Mouse (Mus musculus) ovary, postnatal 36 days (tissue): ENCODE results near the gene Tdrd3.

Source experiments
- DNase-seq: peaks from one replicate; pipeline ENCODE4 v3.0.0; 2022; ENCODE audit warnings: low spot score, mixed read lengths

Tdrd3 gene

DNA sequence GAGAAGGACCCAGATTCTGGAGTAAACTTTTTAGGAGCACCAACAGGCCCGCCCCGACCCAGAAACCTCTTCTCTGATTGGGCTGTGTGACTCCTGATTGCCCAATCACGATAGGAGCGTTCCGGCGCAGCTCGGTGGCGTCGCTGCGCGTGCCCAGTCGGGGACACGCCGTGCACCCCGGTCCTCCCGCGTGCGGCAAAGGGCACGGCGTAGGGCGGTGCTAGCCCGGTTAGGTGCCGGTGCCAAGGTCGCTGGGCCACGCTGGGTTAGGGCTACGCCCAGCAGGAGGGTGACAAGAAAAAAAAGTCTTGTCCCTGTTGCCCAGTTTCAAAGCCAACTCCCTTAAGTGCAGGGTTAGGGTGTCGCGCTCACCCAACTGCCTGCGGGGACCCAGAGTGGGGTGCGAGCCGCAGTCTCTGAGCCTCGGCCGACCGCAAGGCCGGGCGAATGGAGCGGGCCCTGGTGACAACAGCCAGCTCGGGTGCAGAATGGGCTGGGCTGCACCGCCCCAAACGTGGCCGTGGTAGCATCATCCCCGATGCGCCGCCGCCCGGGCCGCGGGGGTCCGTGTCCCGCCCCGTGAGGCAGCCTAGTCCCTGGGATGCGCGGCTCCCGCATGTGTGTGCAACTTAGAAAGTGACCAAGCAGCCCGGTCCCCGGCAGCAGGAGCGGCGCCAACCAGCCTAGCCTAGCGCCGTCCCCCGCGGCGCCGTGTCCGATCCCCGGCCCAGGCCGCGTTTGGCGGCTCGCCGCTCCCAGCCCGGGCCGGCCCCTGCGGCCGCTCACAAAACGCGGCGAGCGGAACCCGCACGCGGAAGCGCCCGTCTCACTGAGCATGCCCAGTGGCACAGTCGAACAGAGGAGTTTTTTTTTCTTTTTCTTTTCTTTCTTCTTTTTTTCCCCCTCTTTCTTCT, at the start of gene Tdrd3:
TSS of gene Tdrd3 (plus strand) at position 832 of the 914 bp plus-strand sequence.
- DNase-seq, result peak; percentile 94

GRCm38 (mm10) chr14:87367169-87367568, 49.3 kb upstream of the Tdrd3 start:
- no peak for DNase-seq

DNA sequence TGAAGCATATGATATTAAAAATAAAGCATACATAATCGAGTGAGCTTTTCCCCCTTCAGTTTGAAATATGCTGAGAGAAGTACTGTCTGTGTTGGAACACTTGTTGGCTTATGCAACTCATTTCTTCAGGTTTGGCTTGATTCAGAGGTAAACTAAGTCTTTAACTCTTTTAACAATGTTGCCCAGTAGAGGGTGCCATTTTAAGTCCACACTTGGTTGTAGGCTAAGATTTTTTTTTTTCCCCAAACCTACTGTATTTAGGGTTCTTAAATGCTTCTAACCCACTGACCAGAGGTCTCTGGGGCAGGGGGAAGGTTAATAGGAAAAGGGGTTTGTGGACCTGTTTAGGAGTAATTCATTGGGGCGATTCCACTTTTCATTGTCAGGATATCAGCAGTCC, 33.4 kb upstream of the Tdrd3 start:
- no peak for DNase-seq

GRCm38 (mm10) chr14:87384288-87385268, 31.9 kb upstream of the Tdrd3 start:
- no peak for DNase-seq

DNA sequence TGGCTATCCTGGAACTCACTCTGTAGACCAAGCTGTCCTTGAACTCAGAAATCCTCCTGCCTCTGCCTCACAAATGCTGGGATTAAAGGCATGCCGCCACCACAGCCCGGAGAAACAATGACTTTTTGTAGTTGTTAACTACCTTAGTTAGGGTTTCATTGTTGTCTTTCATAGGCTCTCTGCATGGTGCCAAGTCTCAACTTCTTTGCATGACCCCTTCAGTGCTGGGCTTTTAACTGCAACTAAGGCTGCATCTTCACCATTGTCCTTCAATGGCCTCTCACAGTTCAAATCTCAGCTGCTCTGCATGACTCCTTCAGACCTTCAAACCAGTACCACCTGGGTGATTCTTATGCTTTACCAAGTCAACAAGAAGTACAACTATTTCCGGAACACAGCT, 23.3 kb upstream of the Tdrd3 start:
- DNase-seq, result no peak

DNA sequence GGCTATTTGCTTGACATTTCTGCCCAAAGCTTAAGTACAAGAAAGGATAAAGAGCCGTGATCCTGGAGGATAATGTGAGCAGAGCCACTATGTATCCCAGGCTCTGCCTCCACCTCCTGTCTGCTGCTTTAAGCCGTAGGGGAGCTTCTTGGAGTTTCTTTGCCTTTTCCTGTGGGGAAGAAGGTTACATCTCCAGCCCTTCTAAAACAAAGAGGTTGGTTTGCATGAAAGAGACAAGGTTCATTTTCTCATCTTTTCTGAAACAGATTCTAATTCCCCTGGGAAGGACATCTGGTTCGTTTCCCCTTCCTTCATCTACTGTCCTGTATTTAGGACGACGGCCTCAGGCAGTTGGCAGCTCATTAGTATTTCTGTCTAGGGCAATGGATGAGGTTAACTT, 19.8 kb upstream of the Tdrd3 start:
- no peak for DNase-seq

DNA sequence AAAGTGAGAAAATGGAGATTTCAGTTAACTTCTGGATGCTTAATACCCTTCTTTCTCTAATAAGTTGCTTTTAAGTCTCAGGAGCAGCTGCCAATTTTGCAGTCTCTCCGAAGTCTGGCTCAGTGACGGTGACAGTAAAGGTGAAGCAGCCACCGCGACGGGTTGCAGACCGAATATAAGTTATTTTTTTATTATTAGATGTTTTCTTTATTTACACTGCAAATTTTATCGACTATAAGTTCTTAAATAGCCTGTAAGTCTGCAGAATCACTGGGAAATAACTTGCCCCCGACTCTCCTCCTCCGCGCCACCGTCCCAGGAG, 992 bp upstream of the Tdrd3 start:
- DNase-seq, result no peak

- DNase-seq, result peak; percentile 67
Measured at GRCm38 (mm10) chr14:87416755-87417690, 584 bp downstream of the Tdrd3 start.

DNA sequence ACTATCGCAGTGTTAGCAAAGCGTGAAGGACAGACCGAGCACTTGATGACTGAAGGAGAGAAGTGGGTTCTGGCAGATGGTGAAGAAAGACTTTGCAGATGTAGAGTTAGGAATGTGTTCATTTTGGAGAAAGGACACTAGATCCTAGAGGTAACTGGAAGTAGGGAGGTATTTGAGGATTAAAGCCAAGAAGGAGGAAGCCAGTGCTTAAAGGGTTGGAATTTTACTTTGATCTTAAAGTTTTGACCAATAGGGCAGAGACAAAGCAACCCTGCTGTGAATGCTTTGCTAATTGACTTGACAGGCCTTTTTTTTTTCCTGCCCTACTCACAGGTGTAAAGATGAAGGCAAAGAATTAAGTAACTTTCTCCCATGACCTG, 1.2 kb downstream of the Tdrd3 start:
- no peak for DNase-seq

- no peak for DNase-seq
Measured at GRCm38 (mm10) chr14:87419740-87420139, 3.3 kb downstream of the Tdrd3 start.

DNA sequence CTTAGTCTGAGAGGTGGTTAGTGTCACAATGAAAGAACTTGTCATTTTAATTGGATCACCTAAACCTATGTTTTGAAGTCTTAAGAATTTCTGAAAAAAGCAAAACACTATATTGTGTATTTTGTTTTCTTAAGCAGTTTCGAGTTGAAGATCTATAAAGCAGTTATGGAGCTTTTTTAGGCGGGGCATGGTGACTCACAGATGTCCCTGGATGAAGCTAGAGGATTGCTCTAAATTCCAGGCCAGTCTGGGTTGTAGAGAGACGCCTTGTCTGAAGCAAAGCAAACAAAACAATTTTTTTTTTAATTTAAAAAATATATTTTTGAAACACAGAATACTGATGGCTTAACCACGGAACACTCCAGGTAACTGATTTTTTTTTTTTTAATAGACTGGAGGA, 4.1 kb downstream of the Tdrd3 start:
- DNase-seq, result no peak

DNA sequence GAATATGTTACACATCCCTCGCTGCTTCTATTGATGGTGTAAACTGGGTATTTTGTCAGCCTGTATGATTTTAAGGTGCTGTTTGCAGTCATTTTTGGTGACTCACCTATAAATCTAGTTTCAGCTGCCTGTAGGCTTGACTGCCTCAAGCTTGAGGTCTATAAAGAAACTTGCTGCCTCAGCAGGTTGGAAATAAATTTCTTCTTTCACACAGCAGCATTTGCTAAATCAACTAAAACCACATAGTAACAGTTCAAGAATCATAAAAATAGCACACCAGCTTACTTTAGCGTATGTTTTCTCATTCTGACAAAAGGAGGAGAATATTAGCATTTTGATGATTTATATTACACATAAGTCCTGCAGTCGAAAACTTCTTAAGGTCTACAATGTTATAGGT, 6.0 kb downstream of the Tdrd3 start:
- DNase-seq, result no peak

DNA sequence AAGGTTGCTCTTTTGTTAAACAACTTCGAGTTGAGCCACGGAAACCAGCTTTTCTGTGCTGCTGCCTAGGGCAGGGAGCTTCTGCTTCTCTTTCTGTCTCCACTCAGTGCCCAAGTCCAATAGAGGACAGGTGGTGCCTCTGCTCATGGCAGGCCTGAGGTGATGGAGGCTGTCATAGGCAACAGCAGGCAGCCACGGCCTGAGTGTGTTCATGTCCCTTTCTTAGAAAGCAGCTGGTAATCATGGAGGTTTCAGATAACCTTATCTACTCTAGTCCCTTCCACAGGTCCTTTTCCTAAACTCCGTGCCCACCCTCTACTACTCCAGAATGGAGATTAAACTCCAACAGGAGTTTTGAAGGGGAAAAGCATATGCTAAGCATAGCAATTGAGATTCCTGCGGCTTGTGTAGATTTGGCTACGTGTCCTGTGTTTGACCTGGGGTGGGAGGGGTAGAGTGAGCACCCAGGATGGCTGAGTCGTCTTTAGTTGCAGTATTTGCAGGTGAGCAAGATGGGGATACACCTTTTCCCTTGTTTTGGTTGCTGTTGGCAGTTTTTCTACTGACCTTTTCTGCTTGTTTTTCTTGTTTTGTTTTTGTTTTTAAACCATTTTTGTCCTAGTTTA, 10.0 kb downstream of the Tdrd3 start:
- DNase-seq, result no peak

- DNase-seq, result no peak
Measured at GRCm38 (mm10) chr14:87427032-87427431, 10.6 kb downstream of the Tdrd3 start.

DNA sequence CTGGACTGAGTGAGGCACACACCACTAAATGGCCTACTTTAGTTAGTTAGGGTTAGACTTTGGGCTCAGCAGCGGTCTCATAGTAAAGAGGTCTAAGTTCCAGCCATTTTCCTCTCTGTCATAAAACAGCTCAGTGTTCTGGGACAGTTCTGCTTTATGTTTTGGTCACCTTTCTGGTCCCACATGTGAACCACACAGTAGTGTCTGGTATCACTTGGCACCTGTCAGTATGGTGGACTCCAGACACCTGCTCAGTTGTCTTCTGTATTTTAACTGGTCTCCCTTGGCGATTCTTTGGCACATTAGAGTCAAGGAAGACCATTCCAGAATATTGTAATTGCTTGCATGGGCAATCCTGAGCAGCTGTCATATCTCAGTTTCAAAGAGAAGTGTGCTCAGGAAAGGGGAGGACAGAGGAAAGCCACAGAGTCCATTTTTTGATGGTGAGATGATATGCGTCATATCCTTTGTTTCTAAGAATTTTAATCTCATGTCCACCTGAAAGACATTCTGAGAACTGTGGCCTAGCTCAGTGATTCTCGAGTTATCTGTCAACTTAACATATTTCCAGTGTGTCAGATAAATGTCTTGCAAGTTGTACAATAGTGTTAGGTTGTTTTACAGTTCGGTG, 11.3 kb downstream of the Tdrd3 start:
- DNase-seq, result no peak

DNA sequence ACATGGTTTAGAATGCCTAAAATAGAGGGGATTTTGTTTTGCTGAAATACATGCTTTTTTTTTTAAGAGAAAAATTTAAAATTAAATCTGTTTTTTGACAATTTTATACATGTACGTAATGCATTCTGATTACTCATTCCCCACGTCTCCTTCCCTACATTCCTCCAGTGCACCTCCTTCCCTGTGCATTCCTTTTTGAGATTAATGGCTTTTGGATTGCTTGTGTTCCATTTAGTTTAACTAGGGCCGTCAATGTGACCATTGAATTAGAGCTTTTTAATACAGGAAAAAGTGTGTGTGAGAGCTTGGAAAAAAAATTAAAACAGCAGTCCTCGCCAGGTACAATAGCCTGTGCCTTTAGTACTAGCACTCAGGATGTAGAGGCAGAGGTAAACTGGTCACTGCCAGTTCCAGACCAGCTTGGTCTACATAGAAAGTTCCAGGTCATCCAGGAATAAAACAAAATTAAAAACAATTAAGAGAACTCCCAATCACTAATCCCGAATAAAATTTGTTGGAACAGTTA, 17.0 kb downstream of the Tdrd3 start:
- no peak for DNase-seq

- no peak for DNase-seq
Measured at GRCm38 (mm10) chr14:87435382-87435781, 18.9 kb downstream of the Tdrd3 start.

GRCm38 (mm10) chr14:87439721-87440120, 23.3 kb downstream of the Tdrd3 start:
- DNase-seq, result no peak

DNA sequence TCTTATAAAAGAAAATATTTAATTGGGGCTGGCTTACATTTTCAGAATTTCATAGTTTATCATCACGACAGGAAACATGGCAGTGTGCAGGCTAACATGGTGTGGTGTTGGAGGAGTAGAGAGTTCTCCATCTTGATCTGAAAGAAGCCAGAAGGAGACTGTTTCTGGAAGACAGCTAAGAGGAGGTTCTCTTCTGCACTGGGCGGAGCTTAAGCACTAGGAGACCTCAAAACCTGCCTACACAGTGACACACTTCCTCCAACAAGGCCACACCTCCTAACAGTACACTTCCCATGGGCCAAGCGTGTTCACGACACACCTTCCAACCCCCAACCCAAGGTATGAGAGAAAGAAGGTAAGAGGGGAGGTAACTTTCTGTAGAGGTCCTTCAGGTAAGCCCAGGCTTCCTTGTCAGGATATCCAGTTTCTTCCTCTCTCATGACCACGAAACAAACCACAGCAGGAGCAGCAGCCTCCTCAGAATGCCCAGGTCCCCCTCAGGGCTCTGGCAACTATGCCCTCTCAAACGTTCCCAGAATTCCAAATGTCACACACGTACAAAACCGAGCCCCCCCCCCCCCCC, 30.0 kb downstream of the Tdrd3 start:
- no peak for DNase-seq
